Mouse (Mus musculus): ENCODE data around the gene Qrfp. TPM values are rescaled to one million over a fixed set of nuclear protein-coding genes. Genes with fewer than 3 reads are reported as not detected.
A peak's percentile ranks its signal among the peaks of the same experiment; 100 is the strongest.

Qrfp gene
- polyA plus RNA-seq, 1 experiment from 2014 or later = 0.04 TPM

- H3K4me3 ChIP-seq (ENCODE audit: low read depth, low read length) = no peak overlapping the region
- H3K4me1 ChIP-seq (ENCODE audit: insufficient read depth, low read depth, low read length) = no peaks in the 10 kb centered on the region
- WGBS = 84% methylated on average over 8 of the region's 8 CpGs
- H3K9ac ChIP-seq (replicated peaks; ENCODE audit: low read depth) = no peak overlapping the region
- no peak overlapping the region for H3K4me2 ChIP-seq (replicated peaks; ENCODE audit: low read depth, low read length)
- peak overlapping the region; percentile 26; the same call in 1 of the 2 replicates for H3K27ac ChIP-seq (ENCODE audit: low read length)
- H3K9me3 ChIP-seq (ENCODE audit: low read length) = no peaks in the 10 kb centered on the region
- no peaks in the 10 kb centered on the region for H3K27me3 ChIP-seq (replicated peaks; ENCODE audit: insufficient read depth, low read length)
- TF ChIP-seq EP300 (IDR thresholded peaks at IDR 0.05) = no peak
- no peak for TF ChIP-seq CTCF (IDR thresholded peaks at IDR 0.05)
- DNase-seq (ENCODE audit: low spot score) (no peak), ATAC-seq (no peak)
- peaks cover 44% of the 10 kb centered on the region for H3K36me3 ChIP-seq (ENCODE audit: insufficient read depth, low read length)
These were observed 7.6 kb downstream of the Qrfp start for GRCm38 (mm10) chr2:31802811-31803210.

GRCm38 (mm10) chr2:31801416-31801815 is 9.0 kb downstream of the Qrfp start:
- Histone ChIP-seq H3K27me3 (replicated peaks; ENCODE audit: insufficient read depth, low read length) (no peaks in the 10 kb centered on the region), H3K9me3 (ENCODE audit: low read length) (no peaks in the 10 kb centered on the region), H3K36me3 (ENCODE audit: insufficient read depth, low read length) (peaks cover 53% of the 10 kb centered on the region), H3K9ac (replicated peaks; ENCODE audit: low read depth) (no peak overlapping the region), H3K4me1 (ENCODE audit: insufficient read depth, low read depth, low read length) (no peaks in the 10 kb centered on the region), H3K4me2 (replicated peaks; ENCODE audit: low read depth, low read length) (no peak overlapping the region), H3K4me3 (ENCODE audit: low read depth, low read length) (no peak overlapping the region), H3K27ac (ENCODE audit: low read length) (no peak overlapping the region)
- ATAC-seq (no peak), DNase-seq (ENCODE audit: low spot score) (no peak)
- 82% methylated on average over 9 of the region's 9 CpGs for WGBS
- TF ChIP-seq EP300 (IDR thresholded peaks at IDR 0.05) = no peak
- TF ChIP-seq CTCF (IDR thresholded peaks at IDR 0.05) = no peak

- no peaks in the 10 kb centered on the region for H3K9me3 ChIP-seq (ENCODE audit: low read length)
- H3K4me3 ChIP-seq (ENCODE audit: low read depth, low read length) = no peak overlapping the region
- no peak for TF ChIP-seq CTCF (IDR thresholded peaks at IDR 0.05)
- TF ChIP-seq EP300 (IDR thresholded peaks at IDR 0.05) = no peak
- H3K27ac ChIP-seq (ENCODE audit: low read length) = no peak overlapping the region
- no peak overlapping the region for H3K4me2 ChIP-seq (replicated peaks; ENCODE audit: low read depth, low read length)
- H3K4me1 ChIP-seq (ENCODE audit: insufficient read depth, low read depth, low read length) = no peaks in the 10 kb centered on the region
- H3K9ac ChIP-seq (replicated peaks; ENCODE audit: low read depth) = no peak overlapping the region
- ATAC-seq (peak; percentile 73), DNase-seq (ENCODE audit: low spot score) (peak; percentile 26)
- WGBS = 80% methylated on average over 3 of the region's 3 CpGs
- peaks cover 46% of the 10 kb centered on the region for H3K36me3 ChIP-seq (ENCODE audit: insufficient read depth, low read length)
- H3K27me3 ChIP-seq (replicated peaks; ENCODE audit: insufficient read depth, low read length) = no peaks in the 10 kb centered on the region
These were observed 13.4 kb downstream of the Qrfp start for GRCm38 (mm10) chr2:31796943-31797342.

- Histone ChIP-seq H3K9ac (replicated peaks; ENCODE audit: low read depth) (no peak overlapping the region), H3K4me3 (ENCODE audit: low read depth, low read length) (no peak overlapping the region), H3K27ac (ENCODE audit: low read length) (no peak overlapping the region), H3K4me2 (replicated peaks; ENCODE audit: low read depth, low read length) (no peak overlapping the region), H3K36me3 (ENCODE audit: insufficient read depth, low read length) (peaks cover 38% of the 10 kb centered on the region), H3K9me3 (ENCODE audit: low read length) (no peaks in the 10 kb centered on the region), H3K27me3 (replicated peaks; ENCODE audit: insufficient read depth, low read length) (no peaks in the 10 kb centered on the region), H3K4me1 (ENCODE audit: insufficient read depth, low read depth, low read length) (no peaks in the 10 kb centered on the region)
- WGBS = 75% methylated on average over 6 of the region's 6 CpGs
- ATAC-seq (no peak), DNase-seq (ENCODE audit: low spot score) (no peak)
- TF ChIP-seq EP300 (IDR thresholded peaks at IDR 0.05) (no peak), CTCF (IDR thresholded peaks at IDR 0.05) (peak; percentile 46)
These were observed 17.8 kb downstream of the Qrfp start for GRCm38 (mm10) chr2:31792611-31793010.

GRCm38 (mm10) chr2:31791260-31791659 is 19.1 kb downstream of the Qrfp start:
- no peak for ATAC-seq
- Histone ChIP-seq H3K9me3 (ENCODE audit: low read length) (no peaks in the 10 kb centered on the region), H3K4me2 (replicated peaks; ENCODE audit: low read depth, low read length) (no peak overlapping the region), H3K36me3 (ENCODE audit: insufficient read depth, low read length) (peaks cover 29% of the 10 kb centered on the region; the same call in 1 of the 2 replicates), H3K9ac (replicated peaks; ENCODE audit: low read depth) (no peak overlapping the region), H3K4me3 (ENCODE audit: low read depth, low read length) (no peak overlapping the region), H3K27me3 (replicated peaks; ENCODE audit: insufficient read depth, low read length) (no peaks in the 10 kb centered on the region), H3K27ac (ENCODE audit: low read length) (no peak overlapping the region), H3K4me1 (ENCODE audit: insufficient read depth, low read depth, low read length) (no peaks in the 10 kb centered on the region)
- no peak for TF ChIP-seq CTCF (IDR thresholded peaks at IDR 0.05)
- TF ChIP-seq EP300 (IDR thresholded peaks at IDR 0.05) = no peak
- no peak for DNase-seq (ENCODE audit: low spot score)
- 92% methylated on average over 8 of the region's 8 CpGs for WGBS

GRCm38 (mm10) chr2:31790728-31791251 is 19.6 kb downstream of the Qrfp start:
- ATAC-seq = no peak
- Histone ChIP-seq H3K27ac (ENCODE audit: low read length) (no peak overlapping the region), H3K4me3 (ENCODE audit: low read depth, low read length) (no peak overlapping the region), H3K36me3 (ENCODE audit: insufficient read depth, low read length) (peaks cover 29% of the 10 kb centered on the region; the same call in 1 of the 2 replicates), H3K9ac (replicated peaks; ENCODE audit: low read depth) (no peak overlapping the region), H3K4me1 (ENCODE audit: insufficient read depth, low read depth, low read length) (no peaks in the 10 kb centered on the region), H3K9me3 (ENCODE audit: low read length) (no peaks in the 10 kb centered on the region), H3K27me3 (replicated peaks; ENCODE audit: insufficient read depth, low read length) (no peaks in the 10 kb centered on the region), H3K4me2 (replicated peaks; ENCODE audit: low read depth, low read length) (no peak overlapping the region)
- no peak for DNase-seq (ENCODE audit: low spot score)
- WGBS = 85% methylated on average over 13 of the region's 13 CpGs
- TF ChIP-seq EP300 (IDR thresholded peaks at IDR 0.05) = no peak
- TF ChIP-seq CTCF (IDR thresholded peaks at IDR 0.05) = no peak

- DNase-seq (ENCODE audit: low spot score) = no peak
- no peak overlapping the region for H3K27ac ChIP-seq (ENCODE audit: low read length)
- no peak overlapping the region for H3K4me3 ChIP-seq (ENCODE audit: low read depth, low read length)
- no peak for ATAC-seq
- 86% methylated on average over 2 of the region's 2 CpGs for WGBS
- H3K27me3 ChIP-seq (replicated peaks; ENCODE audit: insufficient read depth, low read length) = no peaks in the 10 kb centered on the region
- no peaks in the 10 kb centered on the region for H3K9me3 ChIP-seq (ENCODE audit: low read length)
- peaks cover 25% of the 10 kb centered on the region; the same call in 1 of the 2 replicates for H3K36me3 ChIP-seq (ENCODE audit: insufficient read depth, low read length)
- no peaks in the 10 kb centered on the region for H3K4me1 ChIP-seq (ENCODE audit: insufficient read depth, low read depth, low read length)
- no peak overlapping the region for H3K4me2 ChIP-seq (replicated peaks; ENCODE audit: low read depth, low read length)
- H3K9ac ChIP-seq (replicated peaks; ENCODE audit: low read depth) = no peak overlapping the region
- TF ChIP-seq EP300 (IDR thresholded peaks at IDR 0.05) (no peak), CTCF (IDR thresholded peaks at IDR 0.05) (no peak)
These were observed 21.2 kb downstream of the Qrfp start for GRCm38 (mm10) chr2:31789215-31789614.

Measured in lung, postnatal 0 days (tissue).